Mouse (Mus musculus): ENCODE measurements at regions not wholly inside any gene's neighbourhood (a gene's known extent, or its start where the extent isn't known, plus 50 kb on each side); places are given as distances from the start of the nearest gene placed in this dataset.

- TF ChIP-seq CTCF (IDR thresholded peaks at IDR 0.05) = no peak
- TF ChIP-seq EP300 (IDR thresholded peaks at IDR 0.05) = peak; percentile 85
These were observed 382.3 kb upstream of the Npvf start for GRCm38 (mm10) chr6:51036553-51036952.

Data from lung, postnatal 0 days (tissue).